Mouse (Mus musculus): ENCODE measurements around the gene Gm10413. TPM values are rescaled to one million over a fixed set of nuclear protein-coding genes. Genes with fewer than 3 reads are reported as not detected.
"Not testable (repeated sequence)": the region's sequence is repeated elsewhere in the genome, so short reads cannot be mapped to it uniquely, and the experiment has no call there.

Gm10413 gene
- polyA plus RNA-seq (2015; fragmentation: Nextera tagmentation; extraction: Ambion mirVana): not detected in 2 replicates

- not testable (repeated sequence) for H3K27me3 ChIP-seq; H3K4me3 ChIP-seq (replicated peaks); H3K9ac ChIP-seq; H3K27ac ChIP-seq; H3K4me2 ChIP-seq; H3K9me3 ChIP-seq (replicated peaks); H3K4me1 ChIP-seq (replicated peaks); DNase-seq; ATAC-seq (ENCODE audit: low read depth); H3K36me3 ChIP-seq
- WGBS (ENCODE audit: insufficient replicate concordance): no CpG with 5 or more reads among the region's 2 CpGs
Measured at GRCm38 (mm10) chr14:3394793-3395192, at the start of gene Gm10413. TSS of gene Gm10413 (plus strand) at chr14:3395093.

GRCm38 (mm10) chr14:3412314-3412713 lies 17.4 kb downstream of the Gm10413 start, which contains the start of gene Gm10409:
TSS of gene Gm10409 (plus strand) at chr14:3412614.
- not testable (repeated sequence) for DNase-seq; H3K4me3 ChIP-seq (replicated peaks); H3K36me3 ChIP-seq; H3K4me1 ChIP-seq (replicated peaks); H3K9me3 ChIP-seq (replicated peaks); H3K9ac ChIP-seq; H3K27me3 ChIP-seq; H3K27ac ChIP-seq; ATAC-seq (ENCODE audit: low read depth); H3K4me2 ChIP-seq
- no CpG with 5 or more reads among the region's 32 CpGs for WGBS (ENCODE audit: insufficient replicate concordance)

- not testable (repeated sequence) for ATAC-seq (ENCODE audit: low read depth); H3K27ac ChIP-seq; H3K36me3 ChIP-seq; H3K4me1 ChIP-seq (replicated peaks); H3K4me3 ChIP-seq (replicated peaks); H3K27me3 ChIP-seq; H3K9ac ChIP-seq; H3K9me3 ChIP-seq (replicated peaks); H3K4me2 ChIP-seq; DNase-seq
- WGBS (ENCODE audit: insufficient replicate concordance): no CpG with 5 or more reads among the region's 2 CpGs
Measured at GRCm38 (mm10) chr14:3427803-3428202, 32.9 kb downstream of the Gm10413 start, which contains the start of gene Gm3005. TSS of gene Gm3005 (plus strand) at chr14:3428103.

DNA sequence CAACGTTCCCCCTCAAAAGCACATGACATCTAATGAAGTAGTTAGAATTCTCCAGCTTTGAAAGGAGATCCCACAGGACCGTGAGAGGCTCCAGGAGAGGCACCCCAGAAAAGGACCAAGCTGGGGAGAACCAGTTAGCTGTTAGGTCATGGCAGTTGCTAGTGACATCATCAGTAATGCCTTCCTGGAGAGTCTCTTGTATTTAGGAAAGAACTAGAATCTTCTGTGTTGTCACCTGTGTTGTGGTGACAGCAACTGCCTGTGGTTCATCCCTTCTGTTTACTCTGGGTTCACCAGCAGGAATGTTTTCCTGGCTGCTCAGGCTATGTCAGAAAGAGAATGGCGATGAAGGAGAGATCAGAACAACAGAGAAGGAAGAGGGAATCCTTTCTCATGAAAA lies 54.2 kb downstream of the Gm10413 start, which contains the start of gene Gm10408:
TSS of gene Gm10408 (plus strand) at position 301 of the 400 bp plus-strand sequence.
- H3K9ac ChIP-seq; H3K27ac ChIP-seq; H3K36me3 ChIP-seq; H3K4me2 ChIP-seq; H3K27me3 ChIP-seq; DNase-seq; ATAC-seq (ENCODE audit: low read depth); H3K4me3 ChIP-seq (replicated peaks); H3K9me3 ChIP-seq (replicated peaks); H3K4me1 ChIP-seq (replicated peaks): not testable (repeated sequence)
- no CpG with 5 or more reads among the region's 3 CpGs for whole genome bisulfite sequencing (ENCODE audit: insufficient replicate concordance)

Other genes with a start within 250 kb of the Gm10413 start
- gene Gm5795, start 206.8 kb upstream of the Gm10413 start, polyA plus RNA-seq (2015; fragmentation: Nextera tagmentation; extraction: Ambion mirVana): not detected in 2 replicates
- 0.31 and 0.44 TPM in 2 replicates for gene D830030K20Rik, start 186.6 kb upstream of the Gm10413 start, polyA plus RNA-seq (2015; fragmentation: Nextera tagmentation; extraction: Ambion mirVana)
- gene Gm2956, start 62.5 kb upstream of the Gm10413 start, polyA plus RNA-seq (2015; fragmentation: Nextera tagmentation; extraction: Ambion mirVana): 0.09 TPM in 1 of 2 replicates, not detected in the other
- 0.12 TPM in 1 of 2 replicates, not detected in the other for gene Gm10409, start 17.5 kb downstream of the Gm10413 start, polyA plus RNA-seq (2015; fragmentation: Nextera tagmentation; extraction: Ambion mirVana)
- gene Gm3005, start 33.0 kb downstream of the Gm10413 start, polyA plus RNA-seq (2015; fragmentation: Nextera tagmentation; extraction: Ambion mirVana): 0.05 TPM in 1 of 2 replicates, not detected in the other
- not detected in 2 replicates for gene Gm10408, start 54.3 kb downstream of the Gm10413 start, polyA plus RNA-seq (2015; fragmentation: Nextera tagmentation; extraction: Ambion mirVana)
- gene Gm3012, start 239.4 kb downstream of the Gm10413 start, polyA plus RNA-seq (2015; fragmentation: Nextera tagmentation; extraction: Ambion mirVana): not detected in 2 replicates